Mouse (Mus musculus): ENCODE data around the gene Gabpa. TPM values are rescaled to one million over a fixed set of nuclear protein-coding genes. Genes with fewer than 3 reads are reported as not detected.

The Gabpa gene
- 10.3 TPM for polyA plus RNA-seq (2012; fragmentation: generic; extraction: Trizol)

DNA sequence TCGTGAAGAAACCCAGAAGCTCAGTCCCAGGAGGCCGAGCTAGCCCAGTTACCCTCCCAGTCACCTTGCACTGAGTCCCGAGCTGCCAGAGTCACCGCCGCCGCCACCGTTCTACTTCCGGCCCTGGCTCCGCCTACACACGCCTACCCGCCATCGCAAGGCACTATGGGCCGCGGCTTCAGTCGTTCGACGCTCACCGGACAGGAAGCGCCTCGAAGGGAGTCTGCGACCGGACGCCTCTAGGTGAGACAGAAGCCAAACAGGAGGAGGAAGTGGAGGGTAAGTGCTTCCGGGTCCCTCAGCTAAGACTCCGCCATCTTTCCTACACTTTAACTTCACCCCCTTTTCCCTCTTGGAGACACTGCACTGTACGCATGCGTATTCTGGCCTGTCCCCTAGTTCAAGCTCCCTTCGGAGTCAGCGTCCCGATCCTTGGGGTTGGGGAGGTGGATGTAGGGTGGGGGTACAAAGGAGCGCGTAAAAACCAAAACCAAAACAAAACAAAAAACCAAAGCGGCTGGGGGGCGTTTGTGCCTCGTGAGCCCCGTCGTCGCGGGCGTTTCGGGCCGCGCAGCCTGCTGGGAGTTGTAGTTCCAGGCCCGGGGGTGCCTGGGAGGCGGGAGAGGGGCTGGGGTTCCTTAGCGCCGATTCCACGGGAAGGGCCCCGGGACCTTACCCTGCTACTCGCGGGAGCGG, at the start of gene Gabpa:
Gabpa (plus strand) TSS at position 181 of the 696 bp plus-strand sequence.
- Histone ChIP-seq H3K79me2 (ENCODE audit: control insufficient read depth, insufficient read depth) (peaks cover 60% of the 10 kb centered on the region), H3K36me3 (ENCODE audit: control insufficient read depth, insufficient read depth) (peaks cover 10% of the 10 kb centered on the region), H3K4me3 (peak within 1 kb of the TSS; percentile 90), H3K4me2 (ENCODE audit: low read depth) (peak within 1 kb of the TSS; percentile 77), H3ac (ENCODE audit: control insufficient read depth, insufficient read length) (peak within 1 kb of the TSS; percentile 95), H3K27me3 (ENCODE audit: control insufficient read depth, insufficient read depth, insufficient read length) (no peaks in the 10 kb centered on the region)
- TF ChIP-seq POLR2A (IDR thresholded peaks at IDR 0.05; ENCODE audit: insufficient read length, low read depth) (peak; percentile 88), USF1 (IDR thresholded peaks at IDR 0.05; ENCODE audit: low read depth) (no peak), MAX (IDR thresholded peaks at IDR 0.05; ENCODE audit: low read depth) (no peak), TCF3 (IDR thresholded peaks at IDR 0.05; ENCODE audit: insufficient read length, low read depth) (no peak), SRF (IDR thresholded peaks at IDR 0.05; ENCODE audit: control insufficient read depth, insufficient read length, low read depth) (peak; percentile 56), TCF12 (IDR thresholded peaks at IDR 0.05; ENCODE audit: insufficient read depth, poor library complexity, severe bottlenecking) (no peak), REST (IDR thresholded peaks at IDR 0.05; ENCODE audit: insufficient read depth, insufficient read length) (no peak), CEBPB (IDR thresholded peaks at IDR 0.05; ENCODE audit: insufficient read depth, poor library complexity, severe bottlenecking) (no peak), MYOD1 (IDR thresholded peaks at IDR 0.05; ENCODE audit: control insufficient read depth in 1 of 3, insufficient read length in 2 of 3, low read depth in 2 of 3) (no peak), POLR2AphosphoS2 (IDR thresholded peaks at IDR 0.05; ENCODE audit: insufficient read length, low read depth) (peak; percentile 94), E2F4 (IDR thresholded peaks at IDR 0.05; ENCODE audit: insufficient read depth) (no peak), MYOG (IDR thresholded peaks at IDR 0.05; ENCODE audit: control insufficient read depth in 1 of 3, insufficient read depth in 1 of 3, insufficient read length in 2 of 3, low read depth in 2 of 3) (no peak)

- Histone ChIP-seq H3K4me3 (no peak overlapping the region), H3K27me3 (ENCODE audit: control insufficient read depth, insufficient read depth, insufficient read length) (no peaks in the 10 kb centered on the region), H3K79me2 (ENCODE audit: control insufficient read depth, insufficient read depth) (peaks cover 59% of the 10 kb centered on the region), H3ac (ENCODE audit: control insufficient read depth, insufficient read length) (no peak overlapping the region), H3K4me2 (ENCODE audit: low read depth) (peak overlapping the region; percentile 68), H3K36me3 (ENCODE audit: control insufficient read depth, insufficient read depth) (peaks cover 4% of the 10 kb centered on the region)
- TF ChIP-seq TCF3 (IDR thresholded peaks at IDR 0.05; ENCODE audit: insufficient read length, low read depth) (no peak), MYOG (IDR thresholded peaks at IDR 0.05; ENCODE audit: control insufficient read depth in 1 of 3, insufficient read depth in 1 of 3, insufficient read length in 2 of 3, low read depth in 2 of 3) (no peak), MYOD1 (IDR thresholded peaks at IDR 0.05; ENCODE audit: control insufficient read depth in 1 of 3, insufficient read length in 2 of 3, low read depth in 2 of 3) (no peak), POLR2A (IDR thresholded peaks at IDR 0.05; ENCODE audit: insufficient read length, low read depth) (no peak), MAX (IDR thresholded peaks at IDR 0.05; ENCODE audit: low read depth) (no peak), TCF12 (IDR thresholded peaks at IDR 0.05; ENCODE audit: insufficient read depth, poor library complexity, severe bottlenecking) (no peak), POLR2AphosphoS2 (IDR thresholded peaks at IDR 0.05; ENCODE audit: insufficient read length, low read depth) (no peak)
Observed at GRCm38 (mm10) chr16:84784966-84785365, 49.8 kb upstream of the Gabpa start.

DNA sequence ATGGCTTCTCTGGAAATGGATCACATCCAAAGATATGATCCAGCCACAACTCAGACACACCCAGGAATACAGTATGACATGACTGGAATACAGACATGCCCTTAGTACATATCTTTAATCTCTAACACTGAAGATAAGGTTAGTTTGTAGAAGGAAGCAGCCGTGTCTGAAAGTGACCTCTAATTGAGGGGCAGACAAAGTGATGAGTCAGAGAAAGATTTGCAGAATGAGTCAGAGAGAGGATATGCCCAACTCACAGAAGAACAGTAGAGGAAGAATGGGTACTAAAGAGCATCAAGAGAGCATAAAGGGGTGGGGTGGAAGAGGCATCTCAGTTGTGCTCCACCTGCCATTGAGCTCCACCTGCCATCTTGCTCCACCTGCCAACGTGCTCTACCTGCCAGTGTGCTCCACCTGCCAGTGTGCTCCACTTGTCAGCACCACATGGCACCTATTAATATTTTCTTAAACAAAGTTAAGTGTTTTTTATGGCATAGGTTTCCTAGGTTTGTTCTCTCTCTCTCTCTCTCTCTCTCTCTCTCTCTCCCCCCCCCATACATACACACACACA, 44.0 kb upstream of the Gabpa start:
- Histone ChIP-seq H3K79me2 (ENCODE audit: control insufficient read depth, insufficient read depth) (peaks cover 20% of the 10 kb centered on the region), H3K36me3 (ENCODE audit: control insufficient read depth, insufficient read depth) (peaks cover 4% of the 10 kb centered on the region), H3K4me3 (no peak overlapping the region), H3K4me2 (ENCODE audit: low read depth) (no peak overlapping the region), H3K27me3 (ENCODE audit: control insufficient read depth, insufficient read depth, insufficient read length) (no peaks in the 10 kb centered on the region), H3ac (ENCODE audit: control insufficient read depth, insufficient read length) (no peak overlapping the region)
- TF ChIP-seq SRF (IDR thresholded peaks at IDR 0.05; ENCODE audit: control insufficient read depth, insufficient read length, low read depth) (no peak), MYOG (IDR thresholded peaks at IDR 0.05; ENCODE audit: control insufficient read depth in 1 of 3, insufficient read depth in 1 of 3, insufficient read length in 2 of 3, low read depth in 2 of 3) (peak in 2 of 3 experiments; percentile 22 to 25), MYOD1 (IDR thresholded peaks at IDR 0.05; ENCODE audit: control insufficient read depth in 1 of 3, insufficient read length in 2 of 3, low read depth in 2 of 3) (peak in 1 of 3 experiments; percentile 73)

DNA sequence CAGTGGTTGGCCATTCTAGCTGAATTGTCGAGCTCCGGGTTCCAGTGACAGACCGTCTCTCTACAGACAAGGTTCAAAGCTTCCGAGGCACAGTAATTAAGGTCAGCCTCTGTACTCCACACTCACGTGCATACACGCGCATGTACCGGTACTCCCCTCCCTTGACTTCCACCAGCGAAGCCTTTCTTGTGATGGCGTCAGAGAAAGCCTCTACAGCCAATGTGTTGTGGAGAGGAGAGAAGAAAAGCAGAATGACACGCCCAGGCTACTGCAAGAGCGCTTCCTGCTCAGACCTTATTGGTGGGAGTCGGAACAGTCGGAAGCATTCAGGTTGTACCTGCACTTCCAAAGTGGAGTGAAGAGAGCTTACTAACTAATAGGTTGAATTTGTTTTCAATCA, 41.3 kb upstream of the Gabpa start:
- Histone ChIP-seq H3K27me3 (ENCODE audit: control insufficient read depth, insufficient read depth, insufficient read length) (no peaks in the 10 kb centered on the region), H3K4me2 (ENCODE audit: low read depth) (no peak overlapping the region)

More for the DNA sequence above, 41.3 kb upstream of the Gabpa start:
- Histone ChIP-seq H3K79me2 (ENCODE audit: control insufficient read depth, insufficient read depth) (peaks cover 17% of the 10 kb centered on the region), H3K36me3 (ENCODE audit: control insufficient read depth, insufficient read depth) (peaks cover 4% of the 10 kb centered on the region), H3ac (ENCODE audit: control insufficient read depth, insufficient read length) (no peak overlapping the region), H3K4me3 (no peak overlapping the region)
- TF ChIP-seq E2F4 (IDR thresholded peaks at IDR 0.05; ENCODE audit: insufficient read depth), result no peak
- no peak for TF ChIP-seq TCF12 (IDR thresholded peaks at IDR 0.05; ENCODE audit: insufficient read depth, poor library complexity, severe bottlenecking)
- no peak for TF ChIP-seq POLR2A (IDR thresholded peaks at IDR 0.05; ENCODE audit: insufficient read length, low read depth)
- TF ChIP-seq POLR2AphosphoS2 (IDR thresholded peaks at IDR 0.05; ENCODE audit: insufficient read length, low read depth), result no peak
- no peak for TF ChIP-seq CEBPB (IDR thresholded peaks at IDR 0.05; ENCODE audit: insufficient read depth, poor library complexity, severe bottlenecking)
- no peak for TF ChIP-seq REST (IDR thresholded peaks at IDR 0.05; ENCODE audit: insufficient read depth, insufficient read length)
- TF ChIP-seq USF1 (IDR thresholded peaks at IDR 0.05; ENCODE audit: low read depth), result no peak
- TF ChIP-seq SRF (IDR thresholded peaks at IDR 0.05; ENCODE audit: control insufficient read depth, insufficient read length, low read depth), result no peak
- no peak for TF ChIP-seq TCF3 (IDR thresholded peaks at IDR 0.05; ENCODE audit: insufficient read length, low read depth)
- no peak for TF ChIP-seq MYOD1 (IDR thresholded peaks at IDR 0.05; ENCODE audit: control insufficient read depth in 1 of 3, insufficient read length in 2 of 3, low read depth in 2 of 3)
- no peak for TF ChIP-seq MYOG (IDR thresholded peaks at IDR 0.05; ENCODE audit: control insufficient read depth in 1 of 3, insufficient read depth in 1 of 3, insufficient read length in 2 of 3, low read depth in 2 of 3)
- TF ChIP-seq MAX (IDR thresholded peaks at IDR 0.05; ENCODE audit: low read depth), result no peak

All from myocyte (in vitro differentiated cells).